Mouse (Mus musculus) bone marrow macrophage, adult 2 months (primary cell): ENCODE data around the gene Sh3bp1.

Source experiments
- CTCF ChIP-seq: IDR thresholded peaks from 2 replicates; pipeline ENCODE4 v1.5.1; 2012; ENCODE audit warnings: low read depth, mild to moderate bottlenecking, low read length, moderate library complexity
- POLR2A ChIP-seq: IDR thresholded peaks from 2 replicates; pipeline ENCODE4 v1.6.1; 2012; ENCODE audit warnings: mild to moderate bottlenecking, low read depth, low read length, borderline replicate concordance

- TF ChIP-seq CTCF = no peak
- no peak for TF ChIP-seq POLR2A
Observed at GRCm38 (mm10) chr15:78855303-78855965, 44.1 kb upstream of the Sh3bp1 start, which contains the start of gene Lgals2.
